Mouse (Mus musculus): ENCODE results near the gene Bfsp1. TPM values are rescaled to one million over a fixed set of nuclear protein-coding genes. Genes with fewer than 3 reads are reported as not detected.

Gene Bfsp1
- under 1 TPM; 0.50 to 0.86 TPM for total RNA-seq (2021)
- long read RNA-seq, experiment 1, partial matches to known transcripts = 0 of 3 reads
- long read RNA-seq, experiment 1, other reads (novel, unspliced or antisense) = 2 of 3 reads
- long read RNA-seq, experiment 2 = 0 reads

DNA sequence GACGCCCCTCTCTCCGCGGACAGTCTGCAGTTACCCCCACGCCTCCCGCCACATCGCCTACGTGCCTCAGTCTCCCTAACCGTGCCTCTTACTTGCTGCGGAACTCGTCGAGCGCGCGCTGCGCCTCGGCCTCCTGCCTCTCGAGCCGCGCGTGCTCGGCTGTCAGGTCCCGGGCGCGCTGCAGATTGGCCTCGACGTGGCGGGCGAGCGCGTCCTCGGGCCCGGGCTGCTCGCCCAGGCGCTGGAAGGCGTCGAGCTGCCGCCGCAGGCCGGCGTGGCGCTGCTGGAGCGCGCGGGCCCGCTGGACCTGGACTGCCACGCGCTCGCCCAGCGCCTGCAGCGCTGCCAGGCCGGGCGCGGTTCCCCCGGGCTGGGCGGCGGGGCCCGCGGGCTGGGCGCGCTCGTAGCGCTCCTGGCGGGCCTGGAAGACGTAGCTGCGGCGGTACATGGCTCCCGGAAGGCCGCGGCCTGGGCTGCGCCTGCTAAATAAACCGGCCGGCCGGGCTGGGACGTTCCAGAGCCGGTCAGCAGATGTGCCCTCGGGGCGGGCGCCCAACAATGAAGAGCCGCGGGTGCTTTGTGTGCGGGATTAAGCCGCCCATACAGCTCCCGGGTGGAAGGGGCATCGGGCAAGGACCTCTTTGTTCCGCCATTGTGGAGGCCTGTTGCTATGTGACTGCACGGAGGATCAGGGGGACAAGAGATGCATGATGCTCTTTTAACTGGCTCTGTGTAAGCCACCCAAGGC, at the start of gene Bfsp1:
Bfsp1 (minus strand) TSS at position 690 of the 748 bp plus-strand sequence.
- DNase-seq = peak; percentile 67 to 76

- DNase-seq = no peak
Observed at GRCm38 (mm10) chr2:143912199-143912598, 49.2 kb upstream of the Bfsp1 start.

GRCm38 (mm10) chr2:143909230-143909629, 46.3 kb upstream of the Bfsp1 start:
- DNase-seq = no peak

DNA sequence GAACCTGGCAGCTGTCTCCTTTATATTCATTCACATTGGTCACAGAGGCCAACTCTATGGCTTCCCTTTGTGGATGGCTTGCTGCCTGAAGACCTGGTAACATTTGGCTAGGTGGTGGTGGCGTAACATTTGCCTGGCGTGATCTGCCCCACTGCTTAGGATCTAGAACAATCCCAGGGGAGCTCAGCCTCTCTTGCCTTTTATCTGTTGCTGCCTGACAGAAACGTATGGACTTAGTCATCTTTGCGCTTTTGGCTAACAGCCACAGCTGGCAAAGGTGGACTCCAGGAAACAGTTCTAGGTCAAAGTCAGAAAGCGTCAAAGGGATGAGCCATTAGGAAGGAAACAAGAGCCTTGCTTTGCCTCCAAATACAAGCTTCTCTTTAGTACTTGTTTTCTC, 41.9 kb upstream of the Bfsp1 start:
- peak; percentile 73 to 83 for DNase-seq

DNA sequence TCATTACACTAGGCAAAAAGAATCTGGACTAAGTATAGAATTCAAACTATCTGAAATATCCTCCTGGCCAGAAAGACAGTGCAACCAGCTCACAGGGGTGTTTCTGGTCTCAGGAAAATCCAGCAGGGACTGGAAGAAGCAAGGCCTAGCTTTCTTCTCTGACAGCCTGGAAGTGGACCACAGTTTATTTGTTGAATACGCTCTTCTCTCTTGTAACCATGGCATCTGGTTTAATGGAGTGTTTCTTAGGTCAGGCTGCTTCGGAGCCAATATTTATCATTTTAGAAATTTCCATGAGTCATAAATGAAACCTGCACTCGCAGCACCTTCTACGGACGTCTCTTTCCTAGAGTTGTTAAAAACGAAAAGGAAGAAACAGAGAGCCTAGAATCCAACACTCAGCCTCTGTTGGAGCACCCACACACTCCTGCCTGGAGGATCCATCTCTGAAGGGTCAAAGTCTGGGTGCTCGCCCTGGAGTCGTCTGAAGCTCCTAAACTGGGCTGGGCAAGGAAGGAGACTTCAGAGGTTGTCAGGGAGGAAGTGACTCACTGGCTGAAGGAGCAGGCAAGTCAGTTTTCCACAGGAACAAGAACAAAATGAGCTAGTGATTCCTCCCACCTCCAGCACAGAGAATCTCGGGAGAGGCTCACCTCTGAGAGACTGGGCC, 40.5 kb upstream of the Bfsp1 start:
- peak; percentile 24 to 44 for DNase-seq

DNA sequence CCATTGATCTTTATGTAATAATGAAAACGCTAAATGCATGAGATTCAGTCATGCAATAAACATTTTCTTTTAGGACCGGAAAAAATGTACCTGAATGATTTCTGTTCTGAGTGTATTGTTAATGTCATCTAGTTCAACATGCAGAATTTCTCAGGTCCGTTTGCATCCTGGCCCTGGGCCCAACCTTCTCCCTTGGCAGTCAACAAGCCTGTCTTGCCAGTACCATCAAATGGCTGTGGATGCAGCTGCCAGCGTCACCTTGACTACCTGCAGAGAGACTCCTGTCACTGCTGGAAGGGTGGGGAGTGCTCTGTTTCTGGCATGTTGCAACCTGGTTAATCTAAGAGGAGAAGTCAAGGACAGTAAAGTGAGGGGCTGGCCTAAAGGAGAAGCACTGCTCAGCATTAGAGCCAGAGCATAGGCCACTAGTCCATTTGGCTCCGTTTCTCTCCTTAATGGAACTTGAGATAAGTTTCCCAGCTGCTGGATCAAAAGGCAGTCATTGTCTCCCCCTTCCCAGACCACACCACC, 37.9 kb upstream of the Bfsp1 start:
- no peak for DNase-seq

DNA sequence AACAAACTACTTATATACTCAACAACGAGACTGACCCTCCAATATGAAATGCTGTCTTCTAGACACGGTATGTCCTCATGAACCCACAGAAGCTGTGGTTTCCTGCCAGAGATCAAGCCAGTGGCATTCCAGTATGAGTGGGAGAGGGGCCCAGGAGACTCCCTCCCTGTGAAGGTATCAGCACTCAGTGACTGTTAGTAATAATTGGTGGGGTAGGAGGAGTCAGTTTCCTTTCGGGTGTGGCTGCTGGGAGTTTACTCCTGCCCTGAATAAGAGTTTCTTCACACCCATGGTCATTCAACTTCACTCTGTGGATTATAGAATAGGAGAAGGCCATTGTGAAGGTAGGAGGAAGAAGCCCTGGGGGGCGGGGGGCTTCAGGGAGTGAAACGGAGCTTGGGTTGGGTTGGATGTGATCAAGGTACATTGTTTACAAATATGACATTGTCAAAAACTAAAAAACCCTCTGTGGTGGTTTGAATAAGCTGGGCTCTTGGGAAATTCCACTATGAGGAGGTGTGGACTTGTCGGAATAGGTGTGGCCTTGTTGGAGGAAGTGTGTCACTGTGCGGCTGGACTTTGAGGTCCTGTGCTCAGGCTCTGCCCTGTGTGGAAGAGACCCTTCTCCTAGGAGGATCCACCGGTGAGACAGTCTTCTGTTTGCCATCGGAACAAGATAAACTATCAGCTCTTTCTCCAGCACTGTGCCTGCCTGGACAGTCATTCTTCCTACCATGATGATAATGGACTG, 36.7 kb upstream of the Bfsp1 start:
- no peak for DNase-seq

DNA sequence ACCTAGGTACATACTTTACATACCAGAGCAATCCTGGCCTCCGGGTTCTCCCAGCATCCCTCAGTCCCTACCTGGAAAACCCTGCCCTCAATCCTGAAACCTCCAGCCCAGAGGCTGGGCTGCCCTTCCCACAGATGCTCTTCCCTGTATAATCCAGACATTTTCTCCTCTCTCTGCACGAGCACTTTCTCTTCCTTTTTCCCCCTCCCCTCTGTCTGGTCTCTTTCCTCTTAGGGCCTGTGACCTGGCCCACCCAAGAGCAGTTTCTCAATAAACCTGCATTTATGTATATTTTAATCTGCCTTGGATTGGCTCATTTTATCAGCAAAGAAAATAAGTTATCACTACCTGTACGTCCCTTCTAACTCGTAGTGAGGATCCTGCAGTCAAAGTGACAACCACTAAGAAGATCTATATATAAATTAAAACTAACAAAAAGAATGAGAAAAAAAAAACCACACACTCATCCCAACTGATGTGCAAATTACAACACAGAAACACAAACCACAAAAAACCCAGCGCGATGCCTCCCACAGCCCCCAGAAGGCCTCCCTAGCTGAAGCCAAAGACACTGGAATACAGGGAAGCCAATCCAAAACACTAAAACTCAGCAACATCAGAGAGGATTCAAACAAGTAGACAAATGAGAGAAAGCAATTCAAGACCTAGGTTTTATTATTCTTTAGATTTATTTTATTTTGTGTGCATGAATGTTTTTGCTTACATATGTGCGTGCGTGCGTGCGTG, 28.5 kb upstream of the Bfsp1 start:
- no peak for DNase-seq

GRCm38 (mm10) chr2:143889860-143890433, 27.0 kb upstream of the Bfsp1 start:
- no peak for DNase-seq

DNA sequence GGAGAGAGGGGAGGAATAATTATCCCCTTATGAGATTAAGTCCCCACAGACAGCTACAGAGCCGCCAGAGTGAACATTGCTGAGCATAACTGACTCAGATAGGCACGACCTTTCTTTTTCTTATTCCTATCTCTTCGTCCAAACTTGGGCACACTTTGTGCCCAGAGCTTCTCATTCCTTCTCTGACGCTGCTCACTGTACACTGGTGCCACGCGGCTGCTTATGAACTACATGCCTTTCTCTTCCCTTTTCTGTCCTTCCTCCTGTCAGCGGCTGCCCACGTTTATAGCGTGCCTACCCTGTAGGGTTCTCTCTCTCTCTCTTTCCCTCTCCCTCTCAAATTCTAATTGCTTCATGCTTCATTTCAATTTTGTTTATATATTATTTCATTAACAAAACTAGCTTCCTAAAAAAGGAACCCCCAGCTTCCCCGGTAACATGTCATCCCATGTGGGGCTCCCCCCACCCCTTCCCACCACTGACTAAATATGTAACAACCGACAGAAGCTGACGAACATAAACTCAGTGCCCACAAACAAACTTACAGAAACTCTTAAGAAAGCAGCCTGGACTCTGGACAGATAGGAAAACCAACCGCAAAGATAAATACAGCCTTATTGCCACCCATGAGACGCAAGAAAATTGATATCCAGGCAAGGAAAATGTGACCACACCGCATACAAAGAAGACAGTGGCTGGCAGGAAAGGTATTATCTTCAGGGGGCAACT, 26.3 kb upstream of the Bfsp1 start:
- DNase-seq = no peak

DNA sequence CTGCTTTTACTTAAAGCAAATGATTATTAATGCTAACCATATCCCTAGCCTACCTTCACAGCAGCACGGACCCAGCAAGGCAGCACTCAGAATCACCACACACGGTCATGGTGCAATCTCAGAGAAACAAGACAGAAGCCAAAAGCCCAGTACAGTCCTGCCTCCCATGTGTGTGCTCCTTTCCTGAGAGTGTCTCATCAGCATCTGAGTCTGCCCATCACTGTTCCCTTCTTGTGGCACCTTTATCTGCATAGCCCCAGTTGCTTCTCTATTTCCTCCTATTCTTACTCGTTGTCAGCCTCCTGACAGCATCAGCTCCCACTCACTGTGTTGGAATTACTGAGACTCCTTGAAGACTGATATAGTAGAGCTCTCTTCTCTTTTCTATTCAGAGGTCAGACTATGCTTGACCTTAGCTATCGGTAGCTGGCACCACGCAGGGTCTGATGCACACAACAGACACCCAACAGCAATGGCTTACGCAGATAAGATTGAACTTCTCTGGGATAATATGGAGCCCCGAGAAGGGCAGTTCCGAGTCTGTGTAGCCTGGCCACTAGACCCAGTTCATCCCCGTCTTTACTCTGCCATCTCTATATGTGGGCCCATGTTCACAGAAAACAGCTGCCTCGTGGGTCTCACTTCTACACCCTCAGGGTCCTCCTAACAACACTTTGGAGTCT, 19.8 kb upstream of the Bfsp1 start:
- DNase-seq = no peak

DNA sequence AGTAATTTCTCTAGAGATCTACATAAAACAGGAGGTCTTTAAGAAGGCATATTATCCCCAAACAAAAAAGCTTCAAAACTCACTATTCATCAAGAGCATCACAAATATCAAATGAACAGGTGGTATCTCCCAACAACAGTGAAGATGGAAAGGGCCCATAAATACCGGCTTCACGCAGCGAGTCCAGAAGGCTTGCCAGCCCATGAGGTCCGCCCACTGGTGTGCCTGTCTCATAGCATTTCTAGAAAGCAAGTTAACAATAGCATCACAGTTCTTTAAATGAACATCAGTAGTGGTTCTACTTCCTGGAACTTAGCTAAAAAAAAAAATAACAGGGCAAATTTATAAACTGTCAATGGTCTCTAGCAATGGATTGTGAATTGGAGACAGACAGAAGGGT, 19.0 kb upstream of the Bfsp1 start:
- DNase-seq = no peak

DNA sequence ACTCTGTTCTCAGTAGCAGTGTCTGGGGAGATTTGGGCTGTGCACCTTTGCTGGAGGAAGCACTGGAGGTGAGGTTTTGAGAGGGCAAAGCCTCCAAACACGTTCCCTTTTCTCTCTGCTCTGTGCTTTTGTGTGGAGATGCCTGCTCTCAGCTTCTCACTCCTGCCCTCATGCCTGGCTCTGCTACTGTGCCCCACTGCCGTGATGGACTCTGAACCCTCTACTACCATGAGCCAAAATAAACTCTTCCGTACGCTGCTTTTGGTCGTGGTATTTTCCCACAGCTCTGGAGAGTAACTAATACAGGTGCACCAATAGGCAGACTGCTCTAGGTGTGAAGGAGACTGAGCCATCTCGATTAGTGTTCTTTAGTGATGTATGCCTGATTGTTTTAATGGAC, 16.3 kb upstream of the Bfsp1 start:
- no peak for DNase-seq

- DNase-seq = no peak
Observed at GRCm38 (mm10) chr2:143876929-143877632, 14.1 kb upstream of the Bfsp1 start.

GRCm38 (mm10) chr2:143876026-143876425, 13.1 kb upstream of the Bfsp1 start:
- no peak for DNase-seq

- peak; percentile 61 to 69 for DNase-seq
Observed at GRCm38 (mm10) chr2:143870936-143871688, 8.1 kb upstream of the Bfsp1 start.

GRCm38 (mm10) chr2:143867326-143867725, 4.4 kb upstream of the Bfsp1 start:
- DNase-seq = peak; percentile 85 to 87

GRCm38 (mm10) chr2:143864600-143864999, 1.6 kb upstream of the Bfsp1 start:
- no peak for DNase-seq

DNA sequence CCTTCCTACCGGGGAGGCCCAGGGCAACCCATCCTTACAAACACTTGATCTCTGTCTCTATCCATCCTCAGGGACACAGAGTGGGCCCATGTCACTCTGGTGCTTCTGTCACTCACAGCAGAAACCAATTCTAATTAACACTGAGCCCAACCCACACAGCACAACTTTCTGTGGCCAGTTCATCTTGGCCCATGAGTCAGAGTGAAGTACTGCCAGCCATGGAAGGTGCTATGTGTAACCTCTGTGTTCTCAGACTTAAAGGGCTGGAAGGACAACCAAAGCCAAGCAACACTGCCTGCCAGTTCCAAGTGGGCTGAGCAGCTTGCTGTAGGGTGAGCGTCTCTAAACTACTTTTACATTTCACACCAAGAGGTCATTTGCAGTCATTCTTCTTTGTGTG, 3.8 kb downstream of the Bfsp1 start:
- no peak for DNase-seq

Data from adrenal gland, postnatal 36 days (tissue).